Mouse (Mus musculus) forelimb bud, embryonic 11.5 days (tissue): ENCODE measurements around the gene Nmnat1.
A peak's percentile ranks its signal among the peaks of the same experiment; 100 is the strongest.
"Not testable (repeated sequence)": the region's sequence is repeated elsewhere in the genome, so short reads cannot be mapped to it uniquely, and the experiment has no call there.

Source experiments
- DNase-seq: peaks from one replicate; pipeline ENCODE4 v3.0.0-alpha.2; 2012; ENCODE audit warnings: low read depth, low spot score

Gene Nmnat1

DNA sequence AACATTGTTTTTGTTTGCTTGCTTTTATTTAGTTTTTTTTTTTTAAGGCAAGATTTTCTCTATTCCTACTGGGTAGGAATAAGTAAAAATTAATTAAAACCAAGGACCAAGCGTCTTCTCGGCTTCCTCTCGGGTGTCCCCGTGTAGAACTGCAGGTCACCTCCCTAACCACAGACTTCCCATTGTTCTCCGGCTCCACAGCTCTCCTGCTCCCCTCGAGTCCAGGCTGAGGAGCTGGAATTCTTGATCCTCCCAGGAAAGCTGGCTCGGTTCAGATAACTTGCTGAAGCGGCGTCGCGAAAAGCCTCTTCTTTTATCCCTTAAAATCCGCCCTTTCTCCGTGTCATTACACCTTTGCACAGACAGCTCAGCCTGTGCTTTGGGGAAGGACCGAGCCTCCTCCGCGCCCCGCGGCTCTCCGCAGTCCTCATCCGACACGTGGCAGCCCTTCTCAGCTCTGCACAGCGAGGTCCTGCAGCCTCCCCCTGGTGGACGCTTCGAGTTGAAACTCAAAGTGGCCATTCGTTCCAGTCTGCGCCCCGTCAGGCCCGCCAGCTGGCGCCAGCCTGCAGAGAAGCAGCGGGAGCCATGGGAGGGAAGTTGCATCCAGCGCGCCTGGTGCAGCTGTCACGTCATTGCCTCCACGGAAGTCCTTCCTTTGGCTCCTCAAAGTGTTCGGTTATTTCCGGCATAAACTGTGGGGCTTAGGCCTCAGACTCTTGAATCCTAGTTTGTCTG lies 39.9 kb downstream of the Nmnat1 start:
- DNase-seq: peak; percentile 97

DNA sequence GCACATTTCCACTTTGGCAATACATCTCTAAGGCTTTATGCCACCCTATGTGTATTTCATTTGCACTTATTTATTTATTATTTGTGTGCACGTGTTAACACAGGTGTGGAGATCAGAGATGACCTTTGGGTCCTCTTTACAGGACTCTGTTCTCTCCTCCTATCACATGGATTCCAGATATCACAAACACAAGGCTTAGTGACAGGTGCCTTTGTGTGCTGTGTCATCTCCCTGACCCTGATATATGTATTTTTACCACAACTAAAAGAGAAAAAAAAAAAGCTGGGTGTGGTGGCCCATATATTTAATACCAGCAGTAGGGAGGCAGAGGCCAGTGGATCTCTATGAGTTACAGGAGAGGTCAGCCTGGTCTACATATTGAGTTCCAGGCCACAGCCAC lies 40.5 kb downstream of the Nmnat1 start:
- no peak for DNase-seq

DNA sequence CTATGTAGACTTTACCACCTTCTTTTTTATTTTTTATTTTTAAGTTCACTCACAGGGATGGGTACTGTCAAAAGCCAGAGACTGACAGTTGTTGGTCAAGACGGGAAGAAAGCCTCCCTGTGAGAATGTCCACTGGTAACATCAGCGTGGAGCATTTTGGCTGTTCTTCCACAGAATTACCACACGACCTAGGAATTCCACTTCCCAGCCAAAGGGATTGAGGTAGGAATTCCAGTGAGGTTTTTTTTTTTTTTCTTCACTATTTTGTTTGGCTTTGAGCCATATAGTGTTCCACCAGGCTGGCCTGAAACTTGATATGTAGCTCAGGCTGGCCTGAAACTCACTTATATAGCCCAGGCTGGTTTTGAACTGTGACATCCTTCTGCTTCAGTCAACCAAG lies 42.6 kb downstream of the Nmnat1 start:
- no peak for DNase-seq

DNA sequence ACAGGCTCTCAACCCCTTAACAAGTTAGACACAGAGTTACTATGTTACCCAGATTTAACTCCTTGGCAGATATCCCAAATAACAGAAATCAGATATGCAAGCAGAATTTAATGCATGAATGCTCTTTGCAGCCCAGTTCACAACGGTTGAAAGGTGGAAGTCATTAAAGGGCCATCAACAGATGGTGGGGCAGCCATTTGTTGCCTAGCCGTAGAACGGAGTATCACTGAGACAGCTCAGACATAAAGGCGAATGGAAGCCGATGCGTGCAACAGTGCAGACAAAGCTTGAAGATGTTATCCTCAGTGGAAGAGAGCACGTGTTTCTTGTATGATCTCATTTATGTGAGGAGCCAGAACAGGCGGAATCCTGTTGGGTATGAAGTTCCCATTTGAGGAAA lies 44.4 kb downstream of the Nmnat1 start:
- no peak for DNase-seq

DNA sequence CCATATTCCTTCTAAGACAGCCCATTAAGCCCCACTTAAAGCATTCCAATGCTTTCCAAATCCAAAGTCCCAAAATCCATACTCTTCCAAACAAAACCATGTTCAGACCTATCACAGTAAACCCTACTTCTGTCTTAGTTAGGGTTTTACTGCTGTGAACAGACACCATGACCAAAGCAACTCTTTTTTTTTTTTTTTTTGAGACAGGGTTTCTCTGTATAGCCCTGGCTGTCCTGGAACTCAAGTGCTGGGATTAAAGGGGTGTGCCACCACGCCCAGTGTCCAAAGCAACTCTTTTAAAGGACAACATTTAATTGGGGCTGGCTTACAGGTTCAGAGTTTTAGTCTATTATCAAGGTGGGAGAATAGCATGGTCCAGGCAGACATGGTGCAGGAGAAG lies 53.1 kb downstream of the Nmnat1 start:
- DNase-seq: not testable (repeated sequence)

DNA sequence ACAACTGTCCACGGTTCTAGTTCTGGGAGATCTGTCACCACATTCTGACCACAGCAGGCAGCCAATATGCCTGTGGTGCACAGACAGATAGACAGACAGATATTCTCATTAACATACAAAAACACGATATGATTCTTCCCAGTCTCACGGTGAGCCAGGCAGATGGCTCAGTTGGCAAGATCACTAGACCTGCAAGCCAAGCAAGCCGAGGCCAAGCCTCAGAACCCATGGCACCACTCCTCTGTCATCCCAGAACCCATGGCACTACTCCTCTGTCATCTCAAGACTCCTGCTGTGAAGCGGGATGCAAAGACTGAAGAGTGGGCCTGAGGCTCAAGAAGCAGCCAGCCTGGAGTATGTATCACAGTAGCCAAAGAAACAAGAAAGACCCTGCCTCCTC lies 55.4 kb downstream of the Nmnat1 start:
- DNase-seq: no peak

DNA sequence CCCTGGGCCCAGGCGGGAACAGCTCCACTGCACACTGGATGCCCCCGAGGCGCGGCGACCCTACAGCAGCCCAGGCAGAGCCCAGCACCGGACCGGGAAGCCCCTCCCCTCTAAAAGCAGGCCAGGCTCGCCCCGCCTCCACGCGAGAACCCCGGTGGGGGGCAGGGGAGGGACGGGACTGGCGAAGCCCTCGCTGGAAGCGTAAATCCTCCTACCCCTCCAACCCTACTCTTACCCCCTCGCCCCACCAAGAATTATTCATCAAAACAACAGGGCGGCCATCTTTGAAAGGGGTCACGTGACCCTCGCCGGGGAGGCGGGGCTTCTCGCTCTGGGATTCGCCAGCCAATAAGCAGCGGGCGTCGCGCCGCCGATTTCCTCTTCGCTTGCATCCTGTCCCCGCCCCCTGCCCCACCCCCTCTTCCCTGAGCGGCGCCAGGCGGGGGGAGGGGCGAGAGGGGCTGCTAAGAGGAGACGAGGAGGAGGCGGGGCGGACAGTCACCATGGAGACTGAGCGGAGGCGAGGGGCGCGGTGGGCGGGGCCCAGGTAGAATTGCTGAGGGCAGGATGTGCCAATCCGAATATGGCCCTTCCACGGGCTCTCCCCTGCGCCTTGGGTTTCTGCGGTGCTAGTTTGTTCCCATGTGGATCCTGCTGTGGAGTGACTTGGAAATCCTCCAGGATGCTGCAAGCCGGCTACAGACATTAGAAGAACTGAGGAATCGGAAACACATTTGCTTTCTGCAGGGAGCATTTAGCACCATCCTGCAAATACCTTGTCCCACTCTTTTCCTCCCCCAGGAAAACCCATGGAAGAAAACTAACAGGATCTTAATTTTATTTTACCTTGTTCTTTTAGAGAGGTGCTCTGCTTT lies 58.4 kb downstream of the Nmnat1 start, which contains the start of gene Ube4b:
Gene Ube4b (minus strand): TSS at position 425 of the 875 bp plus-strand sequence.
- peak; percentile 98 for DNase-seq

DNA sequence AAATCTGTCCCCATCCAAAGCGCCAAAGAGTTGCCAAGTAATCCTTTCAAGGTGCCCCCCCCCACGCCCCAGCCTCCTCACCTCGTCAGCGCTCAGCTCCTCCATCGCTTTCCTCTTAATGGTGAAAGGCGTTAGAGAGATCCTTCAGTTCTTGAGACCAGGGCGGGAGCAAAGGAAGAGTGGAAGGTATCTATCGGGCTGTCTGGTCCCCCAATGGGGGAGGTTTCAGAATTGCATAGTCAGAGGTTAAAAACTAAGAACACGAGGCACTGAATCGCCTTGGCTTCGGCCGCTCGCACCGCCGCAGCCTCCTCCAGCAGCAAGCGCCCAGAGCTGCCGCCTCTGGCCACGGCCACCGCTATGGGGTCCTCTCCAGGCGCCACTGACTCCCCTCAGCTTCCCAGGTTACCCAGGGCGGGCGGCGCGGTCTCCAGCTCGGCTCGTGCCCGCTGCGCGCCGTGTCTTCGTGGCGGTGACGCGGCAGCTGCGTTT lies 59.2 kb downstream of the Nmnat1 start:
- no peak for DNase-seq

DNA sequence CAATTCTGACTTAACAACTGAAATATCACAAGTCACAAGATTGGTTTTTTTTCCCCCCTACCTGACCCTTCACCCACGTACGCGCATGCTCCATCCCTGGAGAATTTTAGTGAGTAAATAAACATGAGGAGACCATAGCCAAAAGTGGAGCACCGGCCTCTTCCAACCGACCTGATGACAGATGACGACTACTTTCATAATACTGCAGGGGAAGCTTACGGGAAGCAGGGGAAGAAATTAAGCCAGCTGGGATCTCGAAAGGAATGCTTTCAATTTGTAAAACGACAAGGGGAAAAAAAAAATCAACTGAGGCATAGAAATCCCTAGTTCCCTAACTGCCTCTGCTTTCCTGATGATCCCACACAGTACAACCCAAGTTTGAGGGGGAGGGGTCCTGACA lies 60.2 kb downstream of the Nmnat1 start:
- DNase-seq: no peak

DNA sequence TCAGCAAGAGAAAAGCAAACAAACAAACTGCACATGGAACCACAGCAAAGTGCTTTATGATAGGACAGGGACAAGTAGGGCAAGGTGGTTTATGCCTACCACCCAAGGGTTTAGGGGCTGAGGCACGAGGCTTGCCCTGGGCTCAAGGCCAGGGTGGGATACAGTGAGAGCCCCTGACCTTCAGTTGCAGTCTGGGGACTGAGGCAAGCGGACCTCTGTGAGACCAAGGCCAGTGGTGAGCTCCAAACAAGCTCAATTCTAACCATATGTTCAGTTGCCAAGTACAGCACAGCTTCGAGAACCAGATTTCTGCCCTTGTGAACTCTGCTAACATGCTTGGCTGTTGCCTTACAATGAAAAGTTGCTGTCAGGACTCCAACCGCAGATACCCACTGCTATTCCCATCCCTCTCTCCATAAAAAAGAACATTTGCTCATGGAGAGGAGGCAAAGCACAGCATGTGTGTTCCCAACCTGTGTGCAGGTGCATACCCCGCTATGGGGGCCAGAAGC lies 67.1 kb downstream of the Nmnat1 start:
- no peak for DNase-seq
